ENCODE assay signal across 8 mouse cellular contexts in the genomic region with DNA sequence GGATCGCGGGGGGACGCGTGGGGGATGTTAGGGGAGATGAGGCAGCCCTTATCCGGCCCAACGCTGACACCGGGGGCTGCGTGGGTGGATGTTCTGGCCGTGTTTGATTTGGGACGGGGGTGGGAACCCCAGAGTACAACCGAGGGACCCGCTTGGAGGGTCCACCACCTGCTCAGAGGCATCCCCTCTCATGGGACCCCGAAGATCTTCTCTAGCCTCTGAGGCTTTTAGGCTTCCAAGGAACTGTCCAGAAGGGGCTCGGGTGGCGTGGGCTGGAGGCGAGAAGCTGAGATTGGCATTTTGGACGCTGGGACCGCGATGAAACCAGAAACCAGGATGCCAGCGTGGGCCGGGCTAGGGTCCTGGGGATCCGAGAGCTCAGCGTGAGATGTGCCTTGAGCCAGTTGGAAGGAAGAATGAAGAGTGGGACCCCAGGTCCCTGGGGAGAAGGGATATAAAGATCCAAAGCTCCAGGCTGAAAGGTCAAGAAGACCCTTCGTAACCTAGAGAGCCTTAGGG. TPM values are rescaled to one million over a fixed set of nuclear protein-coding genes. Genes with fewer than 3 reads are reported as not detected.
DNase-seq lines count a peak whose midpoint lies in the region; ATAC-seq and TF ChIP-seq lines count a peak whose summit lies in the region.

No protein-coding gene starts in this region.

- ATAC-seq in forebrain, embryonic 12.5 days (ENCODE audit: low FRiP score) = peak; percentile 0; the same call in 1 of the 2 replicates
- peak; percentile 16 for ATAC-seq in midbrain, embryonic 15.5 days (replicated peaks)
- ATAC-seq in inflammation-experienced regulatory T-cells, adult 6 months = no peak
- ATAC-seq in megakaryocyte progenitor cell, adult 5-6 weeks (replicated peaks; ENCODE audit: poor library complexity) = no peak

- peak overlapping the region; percentile 70 for H3K4me2 ChIP-seq in forebrain, embryonic 12.5 days
- H3K4me2 ChIP-seq in midbrain, embryonic 15.5 days = peak overlapping the region; percentile 79

- no peak for TF ChIP-seq CTCF in layer of hippocampus, adult 2 months (conservative IDR thresholded peaks at IDR 0.05)

- H3K36me3 ChIP-seq in forebrain, embryonic 12.5 days (replicated peaks) = no peaks in the 10 kb centered on the region
- no peaks in the 10 kb centered on the region for H3K36me3 ChIP-seq in midbrain, embryonic 15.5 days (replicated peaks)

- H3K9ac ChIP-seq in forebrain, embryonic 12.5 days = peak overlapping the region; percentile 85
- peak overlapping the region; percentile 62 for H3K9ac ChIP-seq in midbrain, embryonic 15.5 days

- no peaks in the 10 kb centered on the region for H3K27me3 ChIP-seq in forebrain, embryonic 12.5 days
- no peaks in the 10 kb centered on the region for H3K27me3 ChIP-seq in midbrain, embryonic 15.5 days (replicated peaks)

- peak in 1 of 2 experiments; percentile 15 for DNase-seq in layer of hippocampus, adult 2 months (ENCODE audit: low spot score in 2 of 2)
- DNase-seq in layer of hippocampus, adult 11-12 months (ENCODE audit: low spot score) = no peak
- DNase-seq in R1 (ENCODE audit: low read depth, low spot score) = peak; percentile 37
- peak; percentile 26 to 33 for DNase-seq in left cerebral cortex, adult 8-10 months (ENCODE audit: low spot score in 2 of 2)

- WGBS in forebrain, embryonic 12.5 days = under 1% methylated on average over 24 of the region's 24 CpGs
- WGBS in midbrain, embryonic 15.5 days = under 1% methylated on average over 24 of the region's 24 CpGs

- H3K4me3 ChIP-seq in layer of hippocampus, adult 2 months = peak overlapping the region; percentile 98
- H3K4me3 ChIP-seq in forebrain, embryonic 12.5 days (replicated peaks) = peak overlapping the region; percentile 68
- H3K4me3 ChIP-seq in midbrain, embryonic 15.5 days = peak overlapping the region; percentile 69

- H3K27ac ChIP-seq in layer of hippocampus, adult 2 months = peak overlapping the region; percentile 97
- H3K27ac ChIP-seq in forebrain, embryonic 12.5 days = peak overlapping the region; percentile 95
- H3K27ac ChIP-seq in midbrain, embryonic 15.5 days = peak overlapping the region; percentile 92

- peaks cover 25% of the 10 kb centered on the region for H3K4me1 ChIP-seq in forebrain, embryonic 12.5 days
- peaks cover 23% of the 10 kb centered on the region for H3K4me1 ChIP-seq in midbrain, embryonic 15.5 days

- no peaks in the 10 kb centered on the region for H3K9me3 ChIP-seq in forebrain, embryonic 12.5 days
- no peaks in the 10 kb centered on the region for H3K9me3 ChIP-seq in midbrain, embryonic 15.5 days

RNA-seq across cellular contexts. Expression of a gene that starts 0.7 kb away (rescaled TPM):
- 10 to 100 TPM; 51.0 to 52.4 TPM for total RNA-seq in layer of hippocampus, adult 2 months (2021)
- 9.7 and 10.5 TPM in 2 replicates for polyA plus RNA-seq in forebrain, embryonic 12.5 days (2016; fragmentation: Nextera tagmentation; extraction: Ambion mirVana)
- total RNA-seq in left cerebral cortex, adult 8-10 months (2022) = 10 to 100 TPM; 65.4 to 79.2 (median 69.7) TPM
- polyA plus RNA-seq in midbrain, embryonic 15.5 days (2015; fragmentation: Nextera tagmentation; extraction: Ambion mirVana) = 15.0 and 17.0 TPM in 2 replicates
- polyA plus RNA-seq in inflammation-experienced regulatory T-cells, adult 6 months (2017; shearing (Covaris generic)) = 10 to 100 TPM; 11.6 to 20.6 (median 16.8) TPM
- 77.7 and 81.8 TPM in 2 replicates for total RNA-seq in megakaryocyte progenitor cell, adult 5-6 weeks (2015)
- 71.4 and 83.3 TPM in 2 replicates for total RNA-seq in megakaryocyte progenitor cell, adult 5-6 weeks (2017)

Comparison
In these comparisons a context has a peak if more than half of its experiments do, and no peak if none do; other contexts are left out.
1. ATAC-seq: peak in forebrain, embryonic 12.5 days (single experiment) and midbrain, embryonic 15.5 days (single experiment); none in inflammation-experienced regulatory T-cells, adult 6 months (single experiment) and megakaryocyte progenitor cell, adult 5-6 weeks (single experiment).
2. Peak in every context shown above with its lines, with median percentiles within 50 percentile points of each other: H3K27ac ChIP-seq and H3K4me3 ChIP-seq.